Mouse (Mus musculus): ENCODE data around the gene Tcam1. TPM values are rescaled to one million over a fixed set of nuclear protein-coding genes. Genes with fewer than 3 reads are reported as not detected.

Gene Tcam1
- total RNA-seq, 2 experiments from 2014 or later, result 0.25 to 0.34 TPM

- DNase-seq (ENCODE audit: low spot score in 2 of 2), result peak; percentile 90 to 100
These were observed 3.7 kb upstream of the Tcam1 start, which contains the start of gene Smarcd2 for GRCm38 (mm10) chr11:106272644-106273310. Gene Smarcd2 (minus strand): TSS chr11:106272972.

GRCm38 (mm10) chr11:106273311-106273684 lies 3.2 kb upstream of the Tcam1 start:
- DNase-seq (ENCODE audit: low spot score in 2 of 2), result no peak

GRCm38 (mm10) chr11:106273811-106274210 lies 2.7 kb upstream of the Tcam1 start:
- DNase-seq (ENCODE audit: low spot score in 2 of 2), result no peak

GRCm38 (mm10) chr11:106274374-106274773 lies 2.1 kb upstream of the Tcam1 start:
- DNase-seq (ENCODE audit: low spot score in 2 of 2), result no peak

GRCm38 (mm10) chr11:106274971-106275411 lies 1.5 kb upstream of the Tcam1 start:
- no peak for DNase-seq (ENCODE audit: low spot score in 2 of 2)

GRCm38 (mm10) chr11:106282452-106282851 lies 6.0 kb downstream of the Tcam1 start:
- no peak for DNase-seq (ENCODE audit: low spot score in 2 of 2)

- no peak for DNase-seq (ENCODE audit: low spot score in 2 of 2)
These were observed 6.9 kb downstream of the Tcam1 start for GRCm38 (mm10) chr11:106283371-106283770.

- DNase-seq (ENCODE audit: low spot score in 2 of 2), result no peak
These were observed 7.7 kb downstream of the Tcam1 start for GRCm38 (mm10) chr11:106284126-106284525.

GRCm38 (mm10) chr11:106286206-106286605 lies 9.7 kb downstream of the Tcam1 start:
- no peak for DNase-seq (ENCODE audit: low spot score in 2 of 2)

GRCm38 (mm10) chr11:106286987-106287386 lies 10.5 kb downstream of the Tcam1 start:
- DNase-seq (ENCODE audit: low spot score in 2 of 2), result no peak

GRCm38 (mm10) chr11:106289369-106289768 lies 12.9 kb downstream of the Tcam1 start:
- peak; percentile 56 to 78 for DNase-seq (ENCODE audit: low spot score in 2 of 2)

GRCm38 (mm10) chr11:106290376-106290775 lies 13.9 kb downstream of the Tcam1 start:
- no peak for DNase-seq (ENCODE audit: low spot score in 2 of 2)

GRCm38 (mm10) chr11:106291861-106292260 lies 15.4 kb downstream of the Tcam1 start:
- no peak for DNase-seq (ENCODE audit: low spot score in 2 of 2)

GRCm38 (mm10) chr11:106301765-106302164 lies 25.3 kb downstream of the Tcam1 start, which contains the start of gene Gh:
Gene Gh (minus strand): TSS chr11:106301865.
- DNase-seq (ENCODE audit: low spot score in 2 of 2), result no peak

- DNase-seq (ENCODE audit: low spot score in 2 of 2), result no peak
These were observed 26.2 kb downstream of the Tcam1 start for GRCm38 (mm10) chr11:106302634-106303033.

- DNase-seq (ENCODE audit: low spot score in 2 of 2), result no peak
These were observed 29.0 kb downstream of the Tcam1 start for GRCm38 (mm10) chr11:106305348-106306064.

GRCm38 (mm10) chr11:106306065-106306385 lies 29.6 kb downstream of the Tcam1 start:
- DNase-seq (ENCODE audit: low spot score in 2 of 2), result no peak

- DNase-seq (ENCODE audit: low spot score in 2 of 2), result no peak
These were observed 30.3 kb downstream of the Tcam1 start for GRCm38 (mm10) chr11:106306758-106307157.

- no peak for DNase-seq (ENCODE audit: low spot score in 2 of 2)
These were observed 31.0 kb downstream of the Tcam1 start for GRCm38 (mm10) chr11:106307432-106307831.

GRCm38 (mm10) chr11:106308162-106308561 lies 31.7 kb downstream of the Tcam1 start:
- DNase-seq (ENCODE audit: low spot score in 2 of 2), result no peak

GRCm38 (mm10) chr11:106310123-106310522 lies 33.7 kb downstream of the Tcam1 start:
- DNase-seq (ENCODE audit: low spot score in 2 of 2), result no peak

- DNase-seq (ENCODE audit: low spot score in 2 of 2), result no peak
These were observed 37.1 kb downstream of the Tcam1 start for GRCm38 (mm10) chr11:106313533-106313932.

All from adrenal gland, postnatal 4 days (tissue).